18 mouse cellular contexts compared by ENCODE assay signal in genomic region chr4:66414778-66415177, GRCm38 (mm10). TPM values are rescaled to one million over a fixed set of nuclear protein-coding genes. Genes with fewer than 3 reads are reported as not detected.
A peak's percentile ranks its signal among the peaks of the same experiment; 100 is the strongest.
DNase-seq lines count a peak whose midpoint lies in the region; ATAC-seq and TF ChIP-seq lines count a peak whose summit lies in the region.
"Had no signal": no experiment of that assay in that cellular context is flagged by ENCODE, and none has a peak within 500 bp of the region (broad histone marks: within the 10 kb centered on the region; RNA-seq: fewer than 3 reads in every experiment).

No protein-coding gene starts in this region.

- 0 out of 2 replicates have a peak overlapping the region, but pooled peaks have one; percentile 3 for H3K4me3 ChIP-seq in heart, embryonic 13.5 days
- no peak overlapping the region for H3K4me3 ChIP-seq in heart, embryonic 11.5 days (ENCODE audit: low read depth, low read length)
- H3K4me3 ChIP-seq in kidney, postnatal 0 days (replicated peaks; ENCODE audit: low read depth, low read length), result peak overlapping the region; percentile 33
- peak overlapping the region; percentile 14 for H3K4me3 ChIP-seq in C2C12 (ENCODE audit: insufficient read depth, poor library complexity, severe bottlenecking)
- H3K4me3 ChIP-seq: embryonic facial prominence, embryonic 15.5 days; left cerebral cortex, adult 2 months; neural tube, embryonic 12.5 days had no signal

- H3K4me2 ChIP-seq in heart, embryonic 13.5 days, result peak overlapping the region; percentile 22; the same call in 1 of the 2 replicates
- no peak overlapping the region for H3K4me2 ChIP-seq in heart, embryonic 11.5 days
- H3K4me2 ChIP-seq in kidney, postnatal 0 days (ENCODE audit: low read length), result peak overlapping the region; percentile 37; the same call in 1 of the 2 replicates
- H3K4me2 ChIP-seq: embryonic facial prominence, embryonic 15.5 days; neural tube, embryonic 12.5 days had no signal

- no peaks in the 10 kb centered on the region for H3K4me1 ChIP-seq in heart, embryonic 13.5 days
- H3K4me1 ChIP-seq in heart, embryonic 11.5 days (ENCODE audit: control insufficient read depth, insufficient read depth, low read length), result no peaks in the 10 kb centered on the region
- H3K4me1 ChIP-seq in kidney, postnatal 0 days (replicated peaks; ENCODE audit: insufficient read depth, low read length), result no peaks in the 10 kb centered on the region
- H3K4me1 ChIP-seq: embryonic facial prominence, embryonic 15.5 days; neural tube, embryonic 12.5 days had no signal

- no peaks in the 10 kb centered on the region for H3K79me2 ChIP-seq in C2C12 (ENCODE audit: control insufficient read depth, insufficient read depth)

- no peaks in the 10 kb centered on the region for H3K9me3 ChIP-seq in heart, embryonic 13.5 days
- H3K9me3 ChIP-seq in heart, embryonic 11.5 days (replicated peaks; ENCODE audit: control insufficient read depth, low read length), result no peaks in the 10 kb centered on the region
- H3K9me3 ChIP-seq in kidney, postnatal 0 days (replicated peaks; ENCODE audit: low read length), result no peaks in the 10 kb centered on the region
- H3K9me3 ChIP-seq: embryonic facial prominence, embryonic 15.5 days; neural tube, embryonic 12.5 days had no signal

- no peak overlapping the region for H3ac ChIP-seq in C2C12 (ENCODE audit: control insufficient read depth, insufficient read length, low read depth)

- intact Hi-C loops in left cerebral cortex, postnatal 14 days (cut with DNase I), result no loop called here

- TF ChIP-seq CTCF in kidney, postnatal 0 days (IDR thresholded peaks at IDR 0.05; ENCODE audit: low read depth), result no peak
- TF ChIP-seq CTCF in C2C12 (IDR thresholded peaks at IDR 0.05; ENCODE audit: control insufficient read depth, insufficient read depth, insufficient read length), result no peak

- 56% methylated on average over 8 of the region's 8 CpGs for WGBS in heart, embryonic 13.5 days
- 71% methylated on average over 8 of the region's 8 CpGs for WGBS in heart, embryonic 11.5 days (ENCODE audit: insufficient replicate concordance)
- 43% methylated on average over 8 of the region's 8 CpGs for WGBS in kidney, postnatal 0 days

- ATAC-seq in heart, embryonic 13.5 days (ENCODE audit: extremely low read depth, insufficient number of reproducible peaks, low FRiP score, low TSS enrichment), result no peak
- no peak for ATAC-seq in heart, embryonic 11.5 days (replicated peaks; ENCODE audit: insufficient number of reproducible peaks, low FRiP score, low TSS enrichment)
- ATAC-seq in kidney, postnatal 0 days (replicated peaks; ENCODE audit: low FRiP score, low read depth), result no peak
- ATAC-seq: hindbrain, embryonic 16.5 days; liver, postnatal 0 days had no signal

- H3K36me3 ChIP-seq in heart, embryonic 13.5 days, result no peaks in the 10 kb centered on the region
- no peaks in the 10 kb centered on the region for H3K36me3 ChIP-seq in heart, embryonic 11.5 days (ENCODE audit: control insufficient read depth, insufficient read depth, low read length)
- H3K36me3 ChIP-seq in kidney, postnatal 0 days (ENCODE audit: insufficient read depth, low read length), result no peaks in the 10 kb centered on the region
- H3K36me3 ChIP-seq in C2C12 (ENCODE audit: control insufficient read depth, insufficient read depth), result no peaks in the 10 kb centered on the region
- H3K36me3 ChIP-seq: embryonic facial prominence, embryonic 15.5 days; neural tube, embryonic 12.5 days had no signal

- no peak overlapping the region for H3K27ac ChIP-seq in heart, embryonic 13.5 days (replicated peaks)
- no peak overlapping the region for H3K27ac ChIP-seq in heart, embryonic 11.5 days (ENCODE audit: low read depth, low read length)
- no peak overlapping the region for H3K27ac ChIP-seq in kidney, postnatal 0 days
- H3K27ac ChIP-seq: embryonic facial prominence, embryonic 15.5 days; left cerebral cortex, adult 2 months; neural tube, embryonic 12.5 days had no signal

- H3K79me3 ChIP-seq in C2C12 (ENCODE audit: low read depth), result no peaks in the 10 kb centered on the region

- no peak overlapping the region for H3K9ac ChIP-seq in heart, embryonic 13.5 days
- H3K9ac ChIP-seq in heart, embryonic 11.5 days (ENCODE audit: low read depth, low read length), result no peak overlapping the region
- H3K9ac ChIP-seq in kidney, postnatal 0 days (ENCODE audit: low read depth, low read length), result no peak overlapping the region
- H3K9ac ChIP-seq: embryonic facial prominence, embryonic 15.5 days; liver, postnatal 0 days; neural tube, embryonic 12.5 days had no signal

- H3K27me3 ChIP-seq in heart, embryonic 13.5 days (replicated peaks), result no peaks in the 10 kb centered on the region
- H3K27me3 ChIP-seq in heart, embryonic 11.5 days (ENCODE audit: control insufficient read depth, insufficient read depth, low read length), result no peaks in the 10 kb centered on the region
- no peaks in the 10 kb centered on the region for H3K27me3 ChIP-seq in kidney, postnatal 0 days (ENCODE audit: insufficient read depth, low read length)
- no peaks in the 10 kb centered on the region for H3K27me3 ChIP-seq in C2C12 (ENCODE audit: control insufficient read depth, insufficient read depth, insufficient read length)
- H3K27me3 ChIP-seq: embryonic facial prominence, embryonic 15.5 days; neural tube, embryonic 12.5 days had no signal

- DNase-seq in kidney, postnatal 0 days (ENCODE audit: low spot score), result no peak
- no peak for DNase-seq in kidney, adult 8-10 months
- DNase-seq in retina, embryonic 14.5 days (ENCODE audit: low spot score), result peak; percentile 34
- no peak for DNase-seq in ovary, postnatal 14 days (ENCODE audit: low spot score)
- DNase-seq in left cerebral cortex, postnatal 14 days (ENCODE audit: low spot score in 2 of 2), result no peak
- DNase-seq: adrenal gland, postnatal 36 days; cerebellum, postnatal 10 days; gastrocnemius, postnatal 14 days; kidney, postnatal 10 days; liver, postnatal 0 days; thymus, adult 2 months had no signal

TF ChIP-seq in C2C12, 6 proteins besides CTCF, POLR2A, EP300 and RAD21:
- TF ChIP-seq USF1 (IDR thresholded peaks at IDR 0.05; ENCODE audit: low read depth) (no peak), MYOD1 (IDR thresholded peaks at IDR 0.05; ENCODE audit: control insufficient read depth, insufficient read length, low read depth) (no peak), CEBPB (IDR thresholded peaks at IDR 0.05; ENCODE audit: low read depth) (no peak)

RNA-seq across cellular contexts. Expression of gene Astn2, which starts 10.4 kb away (rescaled TPM):
- 0.22 and 0.24 TPM in 2 replicates for polyA plus RNA-seq in heart, embryonic 13.5 days (2015; fragmentation: Nextera tagmentation; extraction: Ambion mirVana)
- polyA plus RNA-seq in heart, embryonic 11.5 days (2014; fragmentation: Nextera tagmentation; extraction: Ambion mirVana), result 0.04 and 0.14 TPM in 2 replicates
- 0.22 and 0.24 TPM in 2 replicates for polyA plus RNA-seq in kidney, postnatal 0 days (2015; fragmentation: Nextera tagmentation; extraction: Ambion mirVana)
- polyA plus RNA-seq in C2C12 (2012; fragmentation: generic; extraction: Trizol), result not detected
- 10 to 100 TPM; 40.4 to 43.4 TPM for total RNA-seq in left cerebral cortex, postnatal 14 days (2021)
